Mouse (Mus musculus) frontal cortex, adult 2 months (tissue): ENCODE results near the gene Msi2. TPM values are rescaled to one million over a fixed set of nuclear protein-coding genes. Genes with fewer than 3 reads are reported as not detected.

Experiments used
- DNase-seq, 2 experiments: peaks; one replicate each; pipeline ENCODE4 v3.0.0; 2022; ENCODE audit warnings: low spot score in 1 of 2; ENCODE audit errors: extremely low spot score in 1 of 2
- polyA plus RNA-seq: library from polyadenylated mRNA; depleted of rRNA; stranded (reverse); fragments of >200 nt; gene quantifications from 2 replicates; pipeline ENCODE4 v1.2.3, GENCODE M21; 2012

Gene Msi2
- polyA plus RNA-seq, 1 experiment, result 82.2 TPM

DNA sequence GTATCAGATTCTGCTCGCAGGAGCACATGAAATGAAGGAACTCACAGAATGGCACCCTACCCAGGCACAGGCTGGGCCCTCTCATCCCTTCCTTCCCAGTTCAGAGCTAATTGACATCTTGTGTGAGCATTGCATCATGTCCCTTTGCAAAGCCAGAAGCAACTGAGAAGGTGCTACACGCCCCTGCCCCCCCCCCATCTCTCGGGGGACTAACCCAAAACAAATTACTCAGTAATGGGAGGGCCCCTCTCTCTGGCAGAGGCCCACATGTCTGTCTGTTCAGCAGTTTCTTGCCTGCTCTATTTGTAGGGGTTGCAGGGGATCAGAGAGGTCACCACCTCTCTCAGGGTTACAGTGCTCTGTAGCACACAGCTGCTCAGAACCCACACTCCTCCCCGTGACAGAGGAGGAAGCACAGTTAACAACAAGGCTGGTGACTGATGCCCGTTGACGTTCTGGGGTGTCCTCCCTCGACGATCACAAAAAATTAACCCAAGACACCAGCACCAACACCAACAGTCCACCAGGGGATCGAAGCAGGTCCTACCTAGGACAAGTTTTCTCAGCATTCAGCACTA lies 99.5 kb downstream of the Msi2 start:
- DNase-seq, result no peak

DNA sequence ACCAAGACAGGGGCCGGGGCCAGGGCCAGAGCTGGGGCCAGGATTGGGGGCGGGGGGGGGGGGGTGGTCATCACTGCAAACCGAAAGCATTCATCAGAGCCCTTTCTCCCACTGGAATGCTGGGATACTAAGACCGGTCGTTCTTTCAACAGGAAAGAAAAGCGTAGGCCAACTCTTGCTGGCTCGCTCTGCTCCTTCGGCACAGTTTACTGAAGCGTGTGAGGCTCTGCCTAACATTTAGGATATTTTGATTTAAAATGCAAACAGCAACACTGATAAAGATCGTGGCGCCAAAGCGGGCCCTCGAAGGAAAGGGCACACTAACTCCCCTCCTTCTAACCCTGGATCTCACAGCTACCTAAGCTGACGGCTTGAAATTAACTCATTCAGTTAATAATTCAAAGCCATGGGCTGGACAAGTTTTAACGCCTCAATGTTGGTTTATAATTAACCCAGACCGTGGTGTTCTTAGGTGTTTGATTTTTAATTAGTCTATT lies 100.3 kb downstream of the Msi2 start:
- no peak for DNase-seq

DNA sequence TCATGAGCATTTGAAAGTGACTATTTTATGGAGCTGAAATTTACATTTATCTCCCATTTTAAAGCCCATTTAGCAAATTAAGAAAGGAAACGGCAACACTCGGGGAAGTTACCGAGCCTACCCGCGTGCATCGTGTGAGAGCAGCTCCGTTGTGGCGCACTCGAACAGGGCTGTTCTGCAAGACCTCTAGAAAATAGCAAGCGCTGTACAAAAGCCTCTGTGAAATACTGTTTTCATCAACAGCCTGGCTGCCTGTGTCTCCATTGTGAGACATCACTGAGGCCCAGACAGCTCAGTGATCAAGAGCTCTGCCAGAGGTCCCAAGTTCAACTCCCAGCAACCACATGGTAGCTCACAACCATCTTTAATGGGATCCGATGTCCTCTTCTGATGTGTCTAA lies 100.9 kb downstream of the Msi2 start:
- no peak for DNase-seq

DNA sequence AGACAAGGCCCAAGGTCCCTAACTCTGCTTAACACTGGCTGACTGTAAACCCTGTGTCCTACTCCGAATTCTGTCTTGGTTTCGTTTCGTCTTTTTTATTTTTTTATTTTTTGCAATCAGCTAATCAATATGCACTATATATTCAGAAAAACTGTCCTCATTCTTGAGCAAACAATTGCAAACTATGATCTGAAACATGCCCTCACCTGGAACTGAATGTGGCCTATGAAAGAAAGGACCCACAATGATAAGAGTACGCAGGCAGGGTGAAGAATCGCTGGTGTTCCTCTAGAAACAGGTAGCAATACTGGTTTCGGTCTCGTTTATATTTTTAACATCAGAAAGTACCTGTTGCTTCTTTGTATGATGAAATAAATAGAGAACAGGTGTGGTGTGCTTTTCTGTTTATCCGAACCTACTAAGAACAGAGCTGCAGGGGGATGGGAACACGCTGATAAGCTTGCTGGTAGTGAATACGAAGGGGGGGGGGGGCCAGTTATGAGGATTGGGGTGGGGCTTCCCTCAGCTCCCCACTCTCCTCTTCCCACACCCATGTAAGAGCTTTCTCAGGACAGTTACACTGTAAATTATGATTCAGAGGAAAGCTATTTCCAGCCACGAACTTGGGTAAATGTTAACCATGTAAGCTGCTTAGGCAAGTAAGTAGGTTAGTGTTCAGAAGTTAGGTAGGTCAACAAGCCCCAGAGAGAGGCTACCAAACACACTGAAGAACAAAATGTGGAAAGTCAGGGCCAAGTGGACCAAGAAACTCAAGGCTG lies 103.6 kb downstream of the Msi2 start:
- no peak for DNase-seq

DNA sequence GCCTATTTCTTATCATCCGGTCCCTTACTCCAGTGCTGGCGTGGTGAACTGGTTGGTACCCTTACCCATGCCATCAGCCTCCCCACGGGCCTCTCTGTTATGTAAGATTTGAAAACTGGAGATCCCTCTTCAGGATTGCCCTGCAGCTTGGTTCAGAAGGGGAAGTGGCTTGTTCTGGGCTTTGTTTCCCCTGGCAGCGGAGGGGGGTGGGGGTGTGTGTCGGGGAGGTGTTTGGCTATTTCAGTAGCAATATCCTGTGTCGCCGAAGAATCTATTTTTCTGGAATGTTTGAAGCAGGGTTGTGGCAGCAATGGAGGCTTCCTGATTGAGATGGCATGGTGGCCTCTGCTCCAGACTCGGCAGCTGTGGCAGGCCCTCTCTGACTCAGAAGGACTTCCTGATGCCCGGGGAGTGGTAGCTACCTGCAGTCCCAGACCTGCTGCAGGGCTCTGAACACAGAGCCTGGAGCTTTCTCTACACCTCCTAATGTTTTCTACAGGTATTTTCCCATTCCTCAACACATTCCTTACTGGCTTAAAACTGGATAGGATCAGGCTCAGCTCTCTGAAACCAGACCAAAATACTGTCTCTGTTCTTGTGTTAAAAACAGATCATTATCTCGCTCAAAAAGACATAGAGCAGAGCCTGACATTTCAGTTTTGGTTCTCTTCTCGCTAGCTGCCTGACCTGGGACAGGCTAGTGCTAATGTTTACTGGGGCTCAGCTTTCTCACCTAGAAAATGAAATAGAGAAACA lies 104.4 kb downstream of the Msi2 start:
- peak in 1 of 2 experiments; percentile 11 for DNase-seq

DNA sequence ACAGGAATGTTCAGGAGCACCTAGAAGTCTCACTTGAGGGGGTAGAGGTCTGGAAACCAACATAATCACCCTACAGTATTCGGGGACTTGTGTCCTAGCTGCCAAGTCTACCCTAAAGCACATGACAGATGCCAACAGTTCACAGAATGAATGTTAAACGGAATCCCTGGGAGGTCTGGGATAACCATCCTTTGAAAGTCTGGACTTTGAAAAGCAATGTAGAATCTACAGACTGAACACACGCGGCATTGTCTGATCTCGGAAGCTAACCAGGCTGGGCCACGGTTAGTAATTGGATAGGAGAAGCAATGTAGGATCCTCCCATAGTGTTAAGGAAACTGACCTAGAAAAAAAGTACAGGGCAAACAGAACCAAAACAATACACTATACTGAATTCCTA lies 105.3 kb downstream of the Msi2 start:
- DNase-seq, result no peak

DNA sequence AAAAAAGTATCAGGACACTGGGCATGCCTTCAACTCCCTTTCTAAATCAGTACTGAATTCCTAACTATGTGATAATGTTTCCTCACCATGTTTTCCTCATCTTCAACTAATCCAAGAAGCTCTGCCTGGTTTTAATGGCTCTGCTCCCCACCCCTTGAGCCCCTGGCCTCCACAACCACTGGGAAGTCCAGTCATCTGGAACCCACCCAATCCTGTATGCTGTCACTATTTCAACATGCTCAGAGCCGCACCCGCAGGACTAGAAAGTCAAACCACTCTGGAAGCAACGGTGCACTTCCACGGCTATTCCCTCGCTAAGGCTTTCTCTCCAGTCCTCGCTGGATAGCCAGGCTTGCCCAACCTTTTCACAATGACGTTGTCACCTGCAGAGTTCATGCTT lies 106.2 kb downstream of the Msi2 start:
- no peak for DNase-seq

DNA sequence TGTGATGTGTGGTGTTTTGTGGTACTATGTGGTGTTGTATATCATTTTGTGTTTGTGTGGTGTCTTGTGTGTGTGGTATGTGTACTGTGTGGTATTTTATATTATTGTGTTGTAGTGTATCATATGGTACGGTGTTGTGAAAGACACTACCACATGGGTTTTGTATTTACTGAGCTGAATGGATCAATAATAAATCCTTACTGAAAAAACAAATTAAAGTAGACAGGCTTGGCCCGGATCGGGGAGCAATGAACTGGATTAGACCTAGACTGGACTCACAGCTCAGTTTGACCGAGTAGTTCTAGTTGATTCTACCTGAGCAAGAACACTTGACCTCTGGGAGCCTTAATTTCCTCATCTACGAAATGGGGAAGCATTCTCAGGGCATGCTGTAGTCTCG lies 107.5 kb downstream of the Msi2 start:
- no peak for DNase-seq

DNA sequence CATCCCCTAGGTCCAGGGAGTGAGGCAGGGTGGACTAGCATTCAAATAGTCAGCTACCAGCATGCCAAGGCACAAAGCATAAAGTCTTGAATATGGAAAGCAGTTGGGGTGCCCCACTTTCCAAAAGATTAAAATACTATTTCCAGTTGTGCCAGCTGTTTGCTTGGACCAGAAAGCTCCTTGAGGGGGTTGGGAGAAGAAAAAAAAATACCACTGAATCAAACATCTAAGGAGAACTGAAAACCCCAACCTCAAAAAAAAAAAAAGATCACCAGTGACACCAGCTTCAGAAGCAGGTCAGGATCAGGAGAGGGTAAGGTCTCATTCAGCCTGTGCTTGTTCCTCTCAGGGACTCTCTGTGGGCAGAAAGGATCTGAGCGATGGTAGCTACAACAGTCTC lies 108.2 kb downstream of the Msi2 start:
- DNase-seq, result no peak

DNA sequence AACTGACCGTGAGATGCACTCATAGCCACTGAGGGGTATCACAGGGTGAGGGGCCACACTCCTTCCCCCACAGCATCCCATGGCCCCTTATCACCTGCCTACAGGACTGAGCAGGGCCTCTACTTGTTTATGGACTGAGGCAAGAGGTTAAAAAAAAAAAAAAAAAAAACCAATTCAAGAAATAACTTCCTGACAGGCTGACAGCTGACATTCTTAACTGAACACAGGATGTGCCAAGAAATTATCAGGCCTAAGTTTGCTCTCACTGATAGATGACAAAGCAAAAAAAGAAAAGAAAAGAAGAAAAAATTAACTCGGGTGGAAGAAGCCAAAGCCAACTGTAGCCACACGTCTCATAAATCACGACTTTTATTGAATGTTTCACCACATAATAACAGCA lies 109.7 kb downstream of the Msi2 start:
- DNase-seq, result no peak

DNA sequence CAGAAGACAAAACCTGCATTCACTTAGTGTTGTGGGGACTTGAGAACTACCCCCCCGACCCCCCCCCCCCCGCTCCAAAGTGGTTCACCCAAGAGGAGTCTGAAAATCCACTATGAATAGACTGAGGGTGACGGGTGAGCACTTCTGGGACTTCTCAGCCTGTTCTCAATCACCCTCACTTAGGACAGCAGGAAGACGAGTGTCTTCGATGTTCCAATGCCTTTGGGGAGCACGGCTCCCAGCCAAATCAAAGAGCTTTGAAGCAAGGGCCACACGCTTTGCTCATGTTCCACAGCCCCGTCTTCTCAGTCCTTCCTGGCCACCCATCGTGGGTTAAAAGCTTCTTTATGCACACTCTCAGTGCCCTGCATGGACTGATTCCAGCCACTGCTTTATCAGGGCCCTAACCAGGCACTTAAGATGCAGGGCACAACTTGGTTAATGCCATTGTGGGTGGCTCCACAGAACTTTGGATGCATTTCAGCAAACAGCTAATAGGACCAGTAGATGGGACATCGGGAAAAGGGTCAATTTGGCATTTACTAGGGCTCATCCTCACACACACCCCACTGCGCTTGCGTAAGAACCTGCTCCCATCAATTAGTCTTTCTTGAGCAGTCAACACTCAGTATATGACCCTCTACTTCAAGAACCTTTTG lies 110.5 kb downstream of the Msi2 start:
- peak in 1 of 2 experiments; percentile 36 for DNase-seq

DNA sequence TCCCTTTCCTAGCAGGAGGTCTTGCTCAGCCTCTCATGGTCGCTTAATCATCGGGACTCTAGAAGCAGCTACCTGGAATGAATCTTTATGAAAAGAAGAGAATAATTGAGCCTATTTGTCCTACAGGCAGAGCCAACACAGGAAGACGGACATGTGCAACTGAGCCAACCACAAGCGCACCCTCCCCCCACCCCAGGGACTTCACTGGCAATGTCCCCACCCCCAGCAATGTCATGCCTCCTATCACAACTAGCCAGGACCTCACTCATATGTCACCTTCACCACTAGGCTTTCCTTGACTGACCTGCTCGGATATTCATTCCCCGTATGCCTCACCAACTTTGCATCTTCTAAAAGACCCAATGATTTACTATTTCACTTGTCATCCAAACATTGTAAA lies 112.5 kb downstream of the Msi2 start:
- DNase-seq, result no peak

DNA sequence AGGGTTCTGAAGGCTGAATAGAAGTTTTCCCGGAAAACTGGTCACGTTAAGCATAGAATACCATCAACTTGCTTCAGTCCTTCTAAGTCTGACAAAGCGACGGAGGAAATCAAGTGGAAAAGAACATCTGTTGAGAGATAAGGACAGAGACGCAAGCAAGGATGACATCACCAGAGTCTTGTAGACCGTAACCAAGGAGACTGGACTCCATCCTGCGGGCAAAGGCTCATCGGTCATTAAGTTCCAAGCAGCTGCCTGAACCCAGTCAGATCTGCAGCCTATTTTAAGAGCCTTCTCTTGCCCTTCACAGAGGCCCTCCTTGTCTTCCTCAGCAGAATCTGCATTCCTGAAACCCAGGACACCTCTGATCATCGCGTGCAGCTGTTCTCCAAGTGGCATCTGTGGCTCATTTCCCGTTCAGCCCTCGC lies 113.2 kb downstream of the Msi2 start:
- no peak for DNase-seq

DNA sequence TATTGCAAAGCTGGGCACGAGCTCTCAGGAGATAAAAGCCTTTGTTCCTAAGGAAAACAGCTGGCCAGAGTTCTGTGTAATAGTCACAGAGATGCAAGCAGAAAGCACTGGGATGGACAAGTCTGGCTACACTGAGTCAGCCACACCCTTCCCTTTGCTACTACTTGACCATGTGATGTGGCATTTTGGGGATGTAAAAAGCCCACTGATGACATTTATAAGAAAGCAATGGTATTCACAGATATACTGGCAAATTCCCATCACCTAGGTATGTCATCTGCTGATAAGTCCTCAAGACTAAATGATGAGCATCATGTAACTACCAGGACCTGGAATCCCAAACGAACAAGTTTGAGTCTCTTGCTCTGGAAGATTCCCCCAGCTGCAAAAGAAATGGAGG lies 113.7 kb downstream of the Msi2 start:
- DNase-seq, result no peak

DNA sequence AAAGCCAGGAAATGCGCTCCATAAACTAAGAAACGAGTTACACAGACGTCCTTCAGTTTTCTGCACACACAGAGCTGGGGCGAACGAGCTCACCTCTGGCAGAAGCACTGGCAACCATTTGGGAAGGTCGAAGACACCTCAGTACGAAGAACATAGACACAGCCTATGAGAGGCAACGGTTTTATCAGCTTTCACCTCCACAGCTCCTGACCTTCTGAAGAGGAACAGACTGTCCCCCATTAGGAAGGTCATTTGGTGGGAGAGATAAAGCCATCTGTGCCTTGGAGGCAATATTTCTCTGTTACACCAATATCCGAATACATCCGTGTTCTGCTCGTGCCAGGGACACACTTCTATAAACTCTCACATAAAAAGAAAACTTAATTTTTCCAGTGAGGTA lies 114.9 kb downstream of the Msi2 start:
- DNase-seq, result no peak

DNA sequence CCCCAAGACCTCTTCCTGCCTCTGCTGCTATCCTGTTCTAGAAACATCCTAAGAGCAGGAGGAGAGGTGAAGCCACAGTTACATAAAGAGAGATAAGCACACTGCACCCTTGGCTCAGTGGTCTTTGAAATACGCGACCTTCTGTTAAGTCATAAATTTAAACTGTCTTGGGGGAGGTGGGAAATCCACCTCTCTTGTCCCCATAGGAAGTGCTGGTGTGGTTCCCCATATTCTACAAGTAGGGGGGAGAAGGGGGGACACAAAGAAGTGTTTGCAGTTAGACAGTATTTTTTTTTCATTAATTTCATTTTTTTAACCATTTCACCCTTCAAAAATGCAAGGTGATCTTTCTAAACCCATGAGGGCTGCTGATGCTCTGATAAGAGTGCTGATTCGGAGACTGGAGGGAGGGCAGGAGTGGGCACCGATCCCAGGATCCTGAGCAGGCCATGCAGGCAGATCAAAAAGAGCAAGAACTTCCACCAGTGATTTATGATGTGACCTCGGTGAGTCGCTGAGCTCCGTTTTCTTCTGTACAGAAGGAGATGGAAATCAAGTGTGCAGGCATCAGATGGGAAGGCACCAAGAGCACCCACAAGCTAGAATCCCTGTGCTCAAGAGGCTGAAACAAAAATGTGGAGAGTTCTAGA lies 115.7 kb downstream of the Msi2 start:
- DNase-seq, result no peak

DNA sequence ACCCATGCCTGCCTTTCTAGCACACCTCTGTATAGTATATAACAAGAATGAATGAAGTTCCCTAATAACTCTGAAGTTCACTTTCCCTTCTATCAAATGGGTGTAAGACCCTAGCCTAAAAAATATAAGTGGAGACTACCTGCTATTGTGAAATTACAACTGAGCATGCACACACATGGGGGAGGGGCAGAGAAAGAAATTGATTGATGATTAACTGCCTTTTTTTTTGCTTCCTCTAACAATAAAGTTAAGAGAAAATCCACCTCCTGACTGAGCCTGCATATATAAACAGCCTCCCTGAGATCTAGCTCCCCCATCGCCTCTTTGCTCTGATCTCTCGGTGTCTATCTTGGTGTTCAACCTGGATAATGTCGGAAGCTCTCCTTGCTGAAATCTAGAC lies 118.1 kb downstream of the Msi2 start:
- no peak for DNase-seq

DNA sequence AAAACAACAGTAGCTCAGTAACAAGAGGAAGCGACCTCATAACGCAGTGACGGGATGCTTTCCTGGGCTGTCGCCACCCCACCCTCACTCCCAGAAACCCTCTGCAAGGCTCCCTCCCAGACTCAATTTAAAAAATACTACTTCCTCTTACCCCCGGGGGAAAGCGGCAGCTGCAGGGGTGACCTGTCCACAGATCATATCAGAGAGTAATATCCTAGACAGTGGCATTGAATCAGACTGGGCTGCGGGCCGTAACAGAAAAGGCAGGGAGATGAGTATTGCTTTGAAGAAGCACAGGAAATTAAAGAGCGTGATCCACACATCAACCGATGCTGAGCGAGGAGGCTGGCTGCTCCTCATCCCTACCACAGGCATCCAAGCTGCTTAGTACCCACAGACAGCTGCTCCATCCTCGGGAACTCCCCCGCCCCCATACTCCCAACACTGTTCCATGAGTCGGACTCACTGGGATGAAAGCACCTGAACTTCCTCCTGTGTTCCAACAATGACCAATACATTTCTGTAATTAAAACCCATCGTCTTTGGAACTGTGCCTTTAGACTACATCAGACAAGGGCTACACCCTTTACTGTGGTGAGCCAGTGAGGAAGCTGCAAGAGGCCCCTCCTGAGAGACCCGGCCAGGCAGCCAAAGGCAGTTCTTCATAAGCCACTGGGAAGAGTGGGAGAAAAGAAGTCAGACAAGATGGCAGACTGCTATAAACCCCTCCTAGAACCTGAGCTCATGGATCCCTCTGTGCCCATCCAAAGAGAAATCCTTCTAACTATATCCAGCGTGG lies 118.8 kb downstream of the Msi2 start:
- peak in 1 of 2 experiments; percentile 57 for DNase-seq

DNA sequence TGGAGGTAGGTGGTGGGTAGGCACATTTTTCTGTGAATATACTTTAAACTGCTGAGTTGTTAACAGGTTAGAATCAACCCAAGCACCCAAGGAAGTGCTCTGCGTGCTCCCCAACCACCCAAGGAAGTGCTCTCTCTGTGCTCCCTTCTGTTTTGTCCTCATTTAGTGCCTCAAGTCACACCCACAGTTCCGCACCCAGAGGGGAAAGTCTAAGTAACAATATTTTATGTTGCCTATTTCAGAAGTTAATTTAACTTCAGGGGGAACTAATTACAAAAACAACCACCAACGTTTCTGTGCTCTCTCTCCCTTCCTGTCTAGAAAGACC lies 119.5 kb downstream of the Msi2 start:
- no peak for DNase-seq
